Mouse (Mus musculus) small intestine, adult 2 months (tissue): ENCODE measurements around the gene Psme2. TPM values are rescaled to one million over a fixed set of nuclear protein-coding genes. Genes with fewer than 3 reads are reported as not detected.
A peak's percentile ranks its signal among the peaks of the same experiment; 100 is the strongest.

Experiments
- H3K27ac ChIP-seq: fragments of 200-500 bp; 2 replicates; pipeline ENCODE4 v1.5.1; 2012; ENCODE audit warnings: low read depth, low read length, control low read depth, inconsistent platforms; ENCODE audit not compliant: insufficient read depth
- H3K27me3 ChIP-seq: fragments of 200-500 bp; 2 replicates; pipeline ENCODE4 v1.6.1; 2012; ENCODE audit warnings: mild to moderate bottlenecking, moderate library complexity, low read length, inconsistent platforms; ENCODE audit not compliant: control insufficient read depth, insufficient read depth
- H3K36me3 ChIP-seq: fragments of 200-500 bp; 2 replicates; pipeline ENCODE4 v1.6.1; 2012; ENCODE audit warnings: mild to moderate bottlenecking, low read length, control low read depth, inconsistent platforms; ENCODE audit not compliant: control insufficient read depth, insufficient read depth
- H3K4me1 ChIP-seq: fragments of 200-500 bp; 2 replicates; pipeline ENCODE4 v1.6.1; 2012; ENCODE audit warnings: low read length, inconsistent platforms, mixed read lengths; ENCODE audit not compliant: control insufficient read depth, insufficient read depth, insufficient read length
- H3K4me3 ChIP-seq: fragments of 200-500 bp; 2 replicates; pipeline ENCODE4 v1.5.1; 2012; ENCODE audit warnings: low read depth, mild to moderate bottlenecking, control low read depth, inconsistent platforms, low read length, moderate library complexity
- CTCF ChIP-seq: fragments of 200-500 bp; IDR thresholded peaks from 2 replicates; pipeline ENCODE4 v1.5.1; 2012; ENCODE audit warnings: low read depth, mild to moderate bottlenecking, control low read depth, inconsistent platforms, low read length, moderate library complexity, mixed read lengths; ENCODE audit not compliant: insufficient replicate concordance, insufficient read length; ENCODE audit errors: extremely low read depth
- POLR2A ChIP-seq: fragments of 200-500 bp; IDR thresholded peaks from 2 replicates; pipeline ENCODE4 v1.6.1; 2012; ENCODE audit warnings: low read depth, mild to moderate bottlenecking, control low read depth, inconsistent platforms, low read length, moderate library complexity
- WGBS: fragments of 180-500 bp; shearing (Covaris S2); methylation state at CpG from one replicate; pipeline ENCODE4 v1.1.7; 2018; 5-methylcytosine and 5-hydroxymethylcytosine counted together
- polyA plus RNA-seq: library from polyadenylated mRNA; depleted of rRNA; stranded (reverse); fragments of >200 nt; gene quantifications from 2 replicates; pipeline ENCODE4 v1.2.3, GENCODE M21; 2012

Gene Psme2
- polyA plus RNA-seq, 1 experiment, result 142 TPM

- Histone ChIP-seq H3K36me3 (peaks cover 3% of the 10 kb centered on the region), H3K27me3 (no peaks in the 10 kb centered on the region), H3K4me1 (peaks cover 9% of the 10 kb centered on the region; the same call in 1 of the 2 replicates), H3K27ac (peak overlapping the region; percentile 23; the same call in 1 of the 2 replicates), H3K4me3 (no peak overlapping the region)
- TF ChIP-seq CTCF (no peak), POLR2A (no peak)
- 66% methylated on average over 3 of the region's 3 CpGs for WGBS
Observed at GRCm38 (mm10) chr14:55557587-55557986, 33.3 kb downstream of the Psme2 start.

- Histone ChIP-seq H3K36me3 (peaks cover 3% of the 10 kb centered on the region), H3K4me3 (no peak overlapping the region), H3K27ac (peak overlapping the region; percentile 48), H3K4me1 (peaks cover 9% of the 10 kb centered on the region; the same call in 1 of the 2 replicates), H3K27me3 (no peaks in the 10 kb centered on the region)
- TF ChIP-seq CTCF (peak; percentile 91; the same call in 1 of the 2 replicates), POLR2A (no peak)
- WGBS, result 8% methylated on average over 5 of the region's 5 CpGs
Observed at GRCm38 (mm10) chr14:55557003-55557402, 33.9 kb downstream of the Psme2 start.

- WGBS, result 73% methylated on average over 3 of the region's 3 CpGs
- no peak overlapping the region for H3K27ac ChIP-seq
- TF ChIP-seq POLR2A, result no peak
Observed at GRCm38 (mm10) chr14:55555788-55556187, 35.1 kb downstream of the Psme2 start.

DNA sequence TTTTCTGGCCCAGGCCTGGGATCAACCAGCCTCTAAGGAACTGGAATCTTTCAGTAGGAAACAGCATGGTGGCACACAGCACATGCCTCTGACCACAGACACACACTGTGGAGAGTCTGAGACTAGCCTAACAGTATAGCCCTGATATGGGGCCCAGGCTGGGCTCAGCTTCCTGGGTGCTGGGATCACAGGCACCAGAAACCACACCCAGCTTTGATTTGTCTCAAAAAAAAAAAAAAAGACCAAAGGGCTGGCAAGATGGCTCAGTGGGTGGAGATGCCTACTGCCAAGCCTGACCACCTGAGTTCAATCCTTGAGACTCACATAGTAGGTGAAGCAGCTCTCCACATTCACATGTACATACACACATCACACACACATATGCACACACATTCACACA, 36.3 kb downstream of the Psme2 start:
- no peaks in the 10 kb centered on the region for H3K27me3 ChIP-seq
- no peak overlapping the region for H3K4me3 ChIP-seq
- peaks cover 6% of the 10 kb centered on the region; the same call in 1 of the 2 replicates for H3K4me1 ChIP-seq
- no peak overlapping the region for H3K27ac ChIP-seq
- peaks cover 2% of the 10 kb centered on the region; the same call in 1 of the 2 replicates for H3K36me3 ChIP-seq
- TF ChIP-seq POLR2A (no peak), CTCF (no peak)

More at GRCm38 (mm10) chr14:55555788-55556187, 35.1 kb downstream of the Psme2 start:
- H3K36me3 ChIP-seq, result no peaks in the 10 kb centered on the region
- no peak overlapping the region for H3K4me3 ChIP-seq
- peaks cover 6% of the 10 kb centered on the region; the same call in 1 of the 2 replicates for H3K4me1 ChIP-seq
- no peaks in the 10 kb centered on the region for H3K27me3 ChIP-seq

DNA sequence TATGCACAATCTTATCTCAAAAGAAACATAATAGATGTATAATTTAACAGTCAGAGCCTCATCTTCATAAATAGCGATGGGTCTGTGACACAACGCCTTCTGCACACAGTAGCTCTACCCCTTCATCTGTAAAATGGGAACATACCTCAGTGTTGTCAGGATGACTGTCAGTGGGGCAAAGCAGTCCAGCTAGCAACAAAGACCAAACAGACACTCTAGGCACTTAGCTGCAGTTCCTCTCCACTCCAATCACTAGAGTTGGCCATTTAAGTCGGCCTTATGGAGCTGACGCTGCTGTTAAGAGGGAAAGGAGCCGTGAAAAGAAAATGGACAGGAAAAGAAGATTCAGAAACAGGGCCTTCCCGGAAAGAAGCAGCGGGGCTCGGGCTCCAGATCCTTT, 39.1 kb downstream of the Psme2 start:
- Histone ChIP-seq H3K27me3 (no peaks in the 10 kb centered on the region), H3K4me1 (peaks cover 4% of the 10 kb centered on the region; the same call in 1 of the 2 replicates), H3K4me3 (no peak overlapping the region), H3K36me3 (peaks cover 20% of the 10 kb centered on the region), H3K27ac (no peak overlapping the region)
- WGBS, result 90% methylated on average over 8 of the region's 8 CpGs
- TF ChIP-seq POLR2A (no peak), CTCF (no peak)

DNA sequence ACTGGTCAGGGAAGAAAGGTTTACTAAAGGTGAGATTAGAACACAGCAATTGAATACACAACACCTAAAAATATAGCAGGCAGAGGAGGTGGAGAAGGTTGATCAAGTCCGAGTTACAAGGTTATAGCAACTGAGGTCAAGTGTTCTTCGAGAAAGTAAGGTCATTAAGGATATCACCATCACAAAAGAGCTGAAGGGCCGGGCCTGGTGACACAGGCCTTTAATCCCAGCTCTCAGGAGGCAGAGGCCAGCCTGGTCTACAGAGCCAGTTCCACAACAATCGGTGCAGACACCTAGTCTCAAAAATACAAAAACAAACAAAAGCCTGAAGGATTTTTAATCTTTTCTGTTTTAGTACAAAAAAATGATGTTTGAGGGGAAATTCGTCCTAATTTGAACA, 39.6 kb downstream of the Psme2 start:
- Histone ChIP-seq H3K36me3 (peaks cover 23% of the 10 kb centered on the region), H3K4me1 (peaks cover 4% of the 10 kb centered on the region; the same call in 1 of the 2 replicates), H3K27ac (no peak overlapping the region), H3K27me3 (no peaks in the 10 kb centered on the region), H3K4me3 (no peak overlapping the region)
- TF ChIP-seq CTCF (no peak), POLR2A (no peak)
- WGBS, result 82% methylated on average over 5 of the region's 5 CpGs

DNA sequence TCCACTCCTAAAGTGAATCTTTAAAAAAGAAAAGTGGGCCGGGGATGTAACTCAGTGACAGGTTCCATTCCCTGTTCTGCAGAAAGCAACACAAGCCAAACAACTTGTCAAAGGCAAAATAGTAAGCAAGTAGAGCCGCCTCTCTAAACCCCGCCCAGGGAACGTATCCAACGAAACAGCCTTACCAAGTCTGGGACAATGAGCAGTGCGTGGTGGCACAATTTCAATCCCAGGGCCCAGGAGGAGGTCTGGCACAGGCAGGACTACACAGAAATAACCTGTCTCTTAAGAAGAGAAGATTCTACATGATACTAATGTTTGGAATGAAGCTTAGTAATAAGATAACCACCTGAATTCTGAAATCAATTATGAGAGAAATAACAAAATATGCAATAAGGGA, 40.7 kb downstream of the Psme2 start:
- Histone ChIP-seq H3K27me3 (no peaks in the 10 kb centered on the region), H3K4me1 (peaks cover 4% of the 10 kb centered on the region; the same call in 1 of the 2 replicates), H3K4me3 (no peak overlapping the region), H3K27ac (no peak overlapping the region), H3K36me3 (peaks cover 27% of the 10 kb centered on the region)
- TF ChIP-seq CTCF (no peak), POLR2A (no peak)
- WGBS, result 79% methylated on average over 6 of the region's 6 CpGs

DNA sequence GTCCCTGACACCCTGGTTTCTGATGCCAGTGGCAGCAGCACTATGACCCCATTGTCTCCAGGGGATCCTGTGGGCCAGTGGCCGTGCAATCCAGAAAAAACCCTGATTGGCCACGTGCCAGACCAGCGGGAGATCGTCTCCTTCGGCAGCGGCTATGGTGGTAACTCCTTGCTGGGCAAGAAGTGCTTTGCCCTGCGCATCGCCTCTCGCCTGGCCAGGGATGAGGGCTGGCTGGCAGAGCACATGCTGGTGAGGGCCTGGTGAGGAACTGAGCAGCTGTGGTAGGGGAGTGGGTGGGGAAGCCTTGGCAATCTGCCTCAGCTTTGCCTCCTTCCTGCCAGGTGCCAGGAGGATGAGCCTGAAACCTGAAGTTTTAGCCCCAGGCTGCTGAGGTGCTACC, 46.6 kb downstream of the Psme2 start:
- Histone ChIP-seq H3K36me3 (peaks cover 30% of the 10 kb centered on the region), H3K27me3 (no peaks in the 10 kb centered on the region), H3K4me1 (peaks cover 4% of the 10 kb centered on the region; the same call in 1 of the 2 replicates), H3K4me3 (no peak overlapping the region), H3K27ac (no peak overlapping the region)
- TF ChIP-seq POLR2A, result no peak
- TF ChIP-seq CTCF, result no peak
- 77% methylated on average over 9 of the region's 9 CpGs for WGBS
